Mouse (Mus musculus) stomach, postnatal 0 days (tissue): ENCODE measurements around the gene Rnf217.

Experiments used
- CTCF ChIP-seq: IDR thresholded peaks from 2 replicates; pipeline ENCODE4 v1.5.1; 2016; ENCODE audit warnings: antibody characterized with exemption, low read depth, mild to moderate bottlenecking, moderate library complexity
- EP300 ChIP-seq: optimal IDR thresholded peaks from 2 replicates; pipeline ENCODE3; 2016; ENCODE audit warnings: antibody characterized with exemption

DNA sequence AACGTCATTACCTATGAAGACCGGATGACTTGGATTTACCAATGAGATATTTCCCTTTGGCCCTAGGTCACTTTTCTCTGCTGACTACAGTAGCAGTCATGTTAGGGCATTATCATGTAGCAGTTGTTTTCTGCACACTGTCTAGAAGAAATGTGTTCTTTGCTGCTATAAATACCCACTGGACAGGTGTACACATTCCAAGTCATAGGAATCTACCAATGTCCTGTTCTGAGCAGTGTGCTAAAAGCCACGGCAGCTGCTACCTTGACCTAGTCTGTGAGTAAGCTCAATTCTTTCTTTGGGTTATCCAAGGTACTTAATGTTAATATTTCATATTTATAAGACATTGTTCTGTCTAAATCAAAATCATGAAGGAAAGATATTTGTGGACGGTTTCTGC lies 5.1 kb downstream of the Rnf217 start:
- TF ChIP-seq CTCF (no peak), EP300 (no peak)
